Mouse (Mus musculus): ENCODE results near the gene Ints6l.
"Not testable (repeated sequence)": the region's sequence is repeated elsewhere in the genome, so short reads cannot be mapped to it uniquely, and the experiment has no call there.

Ints6l gene

GRCm38 (mm10) chrX:56524442-56524841, 69.8 kb downstream of the Ints6l start, which contains the start of gene Gm10477:
TSS of gene Gm10477 (plus strand) at chrX:56524742.
- not testable (repeated sequence) for DNase-seq (ENCODE audit: low spot score in 2 of 2)

GRCm38 (mm10) chrX:56531266-56531665, 76.6 kb downstream of the Ints6l start:
- DNase-seq (ENCODE audit: low spot score in 2 of 2) = peak; percentile 47 to 54

GRCm38 (mm10) chrX:56537162-56537561, 82.5 kb downstream of the Ints6l start:
- peak; percentile 4 to 8 for DNase-seq (ENCODE audit: low spot score in 2 of 2)

GRCm38 (mm10) chrX:56549506-56549905, 94.8 kb downstream of the Ints6l start, which contains the start of gene Gm648:
TSS of gene Gm648 (minus strand) at chrX:56549606.
- DNase-seq (ENCODE audit: low spot score in 2 of 2) = no peak

- no peak for DNase-seq (ENCODE audit: low spot score in 2 of 2)
These were observed 98.9 kb downstream of the Ints6l start for GRCm38 (mm10) chrX:56553584-56553983.

Measured in frontal cortex, postnatal 25 days (tissue).